Mouse (Mus musculus) lung, postnatal 0 days (tissue): Measurements from ENCODE around the gene Trpm8.
A peak's percentile ranks its signal among the peaks of the same experiment; 100 is the strongest.

Source experiments
- CTCF ChIP-seq: IDR thresholded peaks from 2 replicates; pipeline ENCODE4 v1.5.1; 2016; ENCODE audit warnings: antibody characterized with exemption, mild to moderate bottlenecking
- EP300 ChIP-seq: IDR thresholded peaks from 2 replicates; pipeline ENCODE4 v1.6.1; 2016; ENCODE audit warnings: antibody characterized with exemption, mild to moderate bottlenecking, control low read depth

GRCm38 (mm10) chr1:88284946-88285320 is 7.5 kb downstream of the Trpm8 start:
- TF ChIP-seq CTCF = peak; percentile 69
- no peak for TF ChIP-seq EP300
